Mouse (Mus musculus) stomach, embryonic 14.5 days (tissue): Measurements from ENCODE around the gene Phldb1. TPM values are rescaled to one million over a fixed set of nuclear protein-coding genes. Genes with fewer than 3 reads are reported as not detected.
A peak's percentile ranks its signal among the peaks of the same experiment; 100 is the strongest.

ENCODE experiments used
- ATAC-seq: fragments of 200-750 bp; cut with Nextera tagmentation; 2 replicates; pipeline ENCODE4 v1.8.0; 2017; ENCODE audit warnings: low read depth, moderate TSS enrichment; ENCODE audit not compliant: insufficient number of reproducible peaks, insufficient read depth, low FRiP score
- H3K27ac ChIP-seq: fragments of 300-500 bp; sonication (generic); 2 replicates; pipeline ENCODE4 v1.5.1; 2014; ENCODE audit warnings: mild to moderate bottlenecking, low read length, moderate library complexity, mixed read lengths
- H3K27me3 ChIP-seq: fragments of 300-500 bp; sonication (generic); 2 replicates; pipeline ENCODE4 v1.6.1; 2014; ENCODE audit warnings: low read length, control low read depth, mixed read lengths; ENCODE audit not compliant: control insufficient read depth, insufficient read depth
- H3K36me3 ChIP-seq: fragments of 300-500 bp; sonication (generic); 2 replicates; pipeline ENCODE4 v1.6.1; 2014; ENCODE audit warnings: mild to moderate bottlenecking, control low read depth, low read length, moderate library complexity, mixed read lengths; ENCODE audit not compliant: control insufficient read depth, insufficient read depth
- H3K4me1 ChIP-seq: fragments of 300-500 bp; sonication (generic); 2 replicates; pipeline ENCODE4 v1.6.1; 2014; ENCODE audit warnings: low read length, control low read depth, mixed read lengths; ENCODE audit not compliant: control insufficient read depth, insufficient read depth
- H3K4me2 ChIP-seq: fragments of 300-500 bp; sonication (generic); replicated peaks from 2 replicates; pipeline ENCODE4 v1.6.1; 2014; ENCODE audit warnings: low read depth, low read length, control low read depth
- H3K4me3 ChIP-seq: fragments of 300-500 bp; sonication (generic); 2 replicates; pipeline ENCODE4 v1.5.1; 2014; ENCODE audit warnings: low read depth, low read length, control low read depth
- H3K9ac ChIP-seq: fragments of 300-500 bp; sonication (generic); replicated peaks from 2 replicates; pipeline ENCODE4 v1.6.1; 2014; ENCODE audit warnings: low read depth, mild to moderate bottlenecking, control low read depth, low read length, moderate library complexity, mixed read lengths
- H3K9me3 ChIP-seq: fragments of 300-500 bp; sonication (generic); 2 replicates; pipeline ENCODE4 v1.6.1; 2016; ENCODE audit warnings: low read depth, low read length, control low read depth; ENCODE audit not compliant: control insufficient read depth
- WGBS: fragments of 180-500 bp; shearing (Covaris S2); extraction: QIAGEN DNeasy Blood & Tissue Kit; methylation state at CpG from one replicate; pipeline ENCODE4 v1.1.7; 2014; 5-methylcytosine and 5-hydroxymethylcytosine counted together
- polyA plus RNA-seq: library from polyadenylated mRNA; unstranded; fragments of >200 nt; fragmentation: Nextera tagmentation; extraction: Ambion mirVana; gene quantifications from 2 replicates; pipeline ENCODE4 v1.2.1, GENCODE M21; 2014

Gene Phldb1
- polyA plus RNA-seq, 1 experiment from 2014 or later: 26.7 TPM

DNA sequence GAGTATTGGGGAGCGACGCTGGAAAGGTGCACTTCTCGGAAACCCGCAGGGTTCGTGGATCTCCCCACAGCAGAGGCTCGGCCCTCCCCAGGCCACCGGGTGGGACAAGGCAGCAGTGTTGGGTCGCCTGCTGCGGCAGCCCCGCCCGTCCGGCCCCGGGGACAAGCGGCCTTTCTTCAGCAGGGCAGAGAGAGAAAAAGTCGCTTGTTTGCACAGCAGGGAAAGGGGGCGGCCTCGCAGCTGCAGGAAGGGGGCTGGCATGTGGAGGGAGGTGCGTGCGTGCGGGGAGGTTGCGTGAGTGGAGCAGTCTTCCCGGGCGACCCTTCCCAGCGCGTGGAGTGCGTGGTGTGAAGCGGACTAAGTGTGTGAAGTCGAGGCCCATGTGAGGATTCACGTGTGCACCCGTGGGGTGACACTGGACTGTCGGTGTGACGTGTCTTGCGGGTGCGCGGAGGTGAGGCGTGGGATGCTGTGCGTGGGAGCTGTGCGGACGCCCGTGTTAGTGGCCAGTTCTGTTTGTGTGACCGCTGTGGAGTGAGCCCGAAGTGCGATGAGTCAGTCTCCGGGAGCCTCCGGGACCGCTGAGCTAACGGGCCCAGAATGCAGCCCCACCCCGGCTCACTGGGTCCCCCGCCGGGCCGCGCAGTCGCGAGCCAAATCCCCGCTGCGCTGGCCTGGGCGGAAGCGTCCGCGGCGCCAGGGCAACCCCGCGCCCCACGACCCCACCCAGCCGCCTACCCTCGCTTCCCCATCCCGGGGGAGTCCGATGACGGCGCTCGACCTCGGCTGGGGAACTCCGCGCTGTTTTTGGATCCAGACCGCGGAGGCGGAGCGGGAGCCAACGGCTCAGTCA is 1.1 kb downstream of the Phldb1 start:
- H3K4me3 ChIP-seq: peak overlapping the region; percentile 54
- peaks cover 8% of the 10 kb centered on the region; the same call in 1 of the 2 replicates for H3K4me1 ChIP-seq
- peak; percentile 44 for ATAC-seq
- peaks cover under 1% of the 10 kb centered on the region; the same call in 1 of the 2 replicates for H3K9me3 ChIP-seq
- no peaks in the 10 kb centered on the region for H3K36me3 ChIP-seq
- WGBS: 1% methylated on average over 79 of the region's 79 CpGs
- peak overlapping the region; percentile 50 for H3K9ac ChIP-seq
- no peaks in the 10 kb centered on the region for H3K27me3 ChIP-seq
- peak overlapping the region; percentile 95 for H3K4me2 ChIP-seq
- peak overlapping the region; percentile 59; the same call in 1 of the 2 replicates for H3K27ac ChIP-seq

DNA sequence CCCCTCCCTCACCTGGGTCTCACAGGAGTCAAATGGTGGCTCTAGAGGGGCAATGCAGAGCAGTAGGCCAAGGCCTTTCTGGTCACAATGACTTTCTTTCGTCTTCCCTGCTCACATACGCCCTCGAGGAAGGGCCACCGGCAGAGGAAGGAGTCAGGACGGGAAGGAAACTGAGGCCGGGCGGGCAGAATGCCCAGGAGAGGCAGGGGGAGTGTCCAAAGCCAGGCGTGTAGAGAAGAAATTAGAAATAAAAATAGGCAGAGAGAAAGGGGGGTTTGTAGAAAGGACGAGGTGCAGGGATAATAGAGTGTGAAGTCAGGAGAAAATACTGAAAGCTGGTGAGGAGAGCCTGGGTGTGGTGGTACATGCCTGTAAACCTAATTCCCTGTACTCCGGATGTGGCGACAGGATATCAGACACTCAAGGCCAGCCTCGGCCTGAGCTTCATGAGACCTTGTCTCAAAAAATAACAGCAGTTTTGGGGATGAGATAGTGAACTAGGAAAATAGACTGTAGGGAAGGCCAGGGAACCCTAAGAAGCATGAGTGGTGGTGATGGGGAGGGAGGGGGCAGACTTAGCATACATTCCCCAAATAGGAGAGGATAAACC is 2.0 kb downstream of the Phldb1 start:
- peaks cover 8% of the 10 kb centered on the region; the same call in 1 of the 2 replicates for H3K4me1 ChIP-seq
- peak overlapping the region; percentile 59; the same call in 1 of the 2 replicates for H3K27ac ChIP-seq
- H3K9me3 ChIP-seq: no peaks in the 10 kb centered on the region
- peak overlapping the region; percentile 50 for H3K9ac ChIP-seq
- 63% methylated on average over 12 of the region's 12 CpGs for WGBS
- ATAC-seq: no peak
- H3K36me3 ChIP-seq: no peaks in the 10 kb centered on the region
- H3K4me3 ChIP-seq: peak overlapping the region; percentile 54
- no peaks in the 10 kb centered on the region for H3K27me3 ChIP-seq
- H3K4me2 ChIP-seq: peak overlapping the region; percentile 95

DNA sequence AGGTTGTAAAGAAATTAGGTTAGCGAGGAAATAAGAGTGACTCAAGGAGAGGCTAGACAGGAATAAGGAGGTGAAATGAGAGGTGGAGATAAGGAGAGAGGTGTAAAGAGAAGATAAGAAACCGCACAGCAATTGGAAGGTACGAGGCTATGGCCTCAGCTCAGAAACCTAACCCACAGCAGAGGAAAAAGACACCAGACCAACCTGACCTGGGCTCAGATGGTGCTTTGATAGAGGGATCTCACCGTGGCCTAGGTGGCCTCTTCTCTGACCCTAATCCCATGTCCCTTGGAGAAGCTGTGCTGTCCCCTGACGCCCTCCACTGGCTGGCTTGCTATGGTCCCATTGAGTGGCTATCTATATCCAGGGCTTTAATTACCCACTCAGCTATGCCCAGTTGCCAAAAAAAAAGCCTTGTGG is 2.9 kb downstream of the Phldb1 start:
- Histone ChIP-seq H3K27me3 (no peaks in the 10 kb centered on the region), H3K4me1 (peaks cover 8% of the 10 kb centered on the region; the same call in 1 of the 2 replicates), H3K4me3 (no peak overlapping the region), H3K27ac (no peak overlapping the region), H3K9me3 (no peaks in the 10 kb centered on the region), H3K36me3 (no peaks in the 10 kb centered on the region), H3K4me2 (no peak overlapping the region), H3K9ac (no peak overlapping the region)
- ATAC-seq: no peak
- WGBS: 52% methylated on average over 5 of the region's 5 CpGs

DNA sequence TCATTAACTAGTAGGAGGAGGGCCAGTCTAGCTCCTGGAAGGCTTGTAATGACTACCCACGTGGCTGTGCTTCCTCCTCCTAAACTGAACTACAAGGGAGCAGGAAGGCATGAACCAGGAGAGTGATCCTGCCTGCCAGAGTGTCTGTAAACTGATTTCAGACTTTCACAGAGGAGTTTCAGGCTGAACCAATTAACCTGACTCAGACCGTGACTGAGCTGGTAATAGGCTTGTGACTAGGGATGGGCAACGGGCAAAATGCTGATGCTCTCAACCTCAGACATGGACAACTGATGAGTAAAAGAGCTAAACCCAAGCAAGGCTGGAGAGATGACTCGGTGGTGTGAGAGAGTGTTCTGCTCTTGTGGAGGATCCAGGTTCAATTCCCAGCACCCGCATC is 7.6 kb downstream of the Phldb1 start:
- Histone ChIP-seq H3K4me1 (peaks cover 9% of the 10 kb centered on the region; the same call in 1 of the 2 replicates), H3K27ac (no peak overlapping the region), H3K4me3 (no peak overlapping the region), H3K4me2 (no peak overlapping the region), H3K36me3 (no peaks in the 10 kb centered on the region), H3K9me3 (no peaks in the 10 kb centered on the region), H3K27me3 (no peaks in the 10 kb centered on the region), H3K9ac (no peak overlapping the region)
- no peak for ATAC-seq
- WGBS: 64% methylated on average over 5 of the region's 5 CpGs

DNA sequence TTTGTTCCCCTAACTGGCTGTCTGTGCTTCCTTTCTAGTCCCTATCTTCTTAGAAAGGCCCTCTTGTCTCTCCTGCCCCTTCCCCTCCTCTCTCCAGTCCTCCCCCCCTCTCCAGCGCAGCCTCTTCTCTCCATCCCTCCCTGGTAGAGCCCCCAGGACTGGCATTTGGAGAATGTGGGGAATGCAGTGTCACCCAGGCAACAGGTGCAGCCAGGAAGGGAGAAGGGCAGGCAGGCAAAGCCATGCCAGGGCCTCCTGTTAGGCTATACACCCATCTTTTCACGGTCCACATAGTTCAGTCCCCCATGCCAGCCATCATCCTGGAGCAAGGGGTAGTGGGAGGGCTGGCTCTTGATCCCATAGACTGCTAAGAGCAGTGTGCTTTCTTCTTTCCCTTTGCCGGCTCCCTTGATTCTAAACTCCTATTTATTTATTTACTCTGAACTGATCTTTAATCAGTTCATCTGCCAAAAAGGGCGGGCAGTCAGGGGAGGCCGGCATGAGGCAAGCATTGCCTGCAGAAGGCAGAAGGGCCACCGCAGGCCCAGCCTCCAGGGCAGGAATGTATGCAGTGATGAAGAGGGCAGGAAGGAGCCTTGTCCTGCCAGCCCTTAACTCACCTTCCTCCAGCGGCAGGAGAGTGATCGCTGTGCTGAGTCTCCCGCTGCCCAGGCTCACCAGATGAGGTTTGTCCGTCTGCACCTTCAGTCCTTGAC is 8.4 kb downstream of the Phldb1 start:
- Histone ChIP-seq H3K27ac (no peak overlapping the region), H3K9ac (no peak overlapping the region), H3K36me3 (no peaks in the 10 kb centered on the region), H3K9me3 (no peaks in the 10 kb centered on the region), H3K4me2 (no peak overlapping the region), H3K4me3 (no peak overlapping the region), H3K4me1 (peaks cover 10% of the 10 kb centered on the region; the same call in 1 of the 2 replicates), H3K27me3 (no peaks in the 10 kb centered on the region)
- 39% methylated on average over 10 of the region's 10 CpGs for WGBS
- no peak for ATAC-seq

DNA sequence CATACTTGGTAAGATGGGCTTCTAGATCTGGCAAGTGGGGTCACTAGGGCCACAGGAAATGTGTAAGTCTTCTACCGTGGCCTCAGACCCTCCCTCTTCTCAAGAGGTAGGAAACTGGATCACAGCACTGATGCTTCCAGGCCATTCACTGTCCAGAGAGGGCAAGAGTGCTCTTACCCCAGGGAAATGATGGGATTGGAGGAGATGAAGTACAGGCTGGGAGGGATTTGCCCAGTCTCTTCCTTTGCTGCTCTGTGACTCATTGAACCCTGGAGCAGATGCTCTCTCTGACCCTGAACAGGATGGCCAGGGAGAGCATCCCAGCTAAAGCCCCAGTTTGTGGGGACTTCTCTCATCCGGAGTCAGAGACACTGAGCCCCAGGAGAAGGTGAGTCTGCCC is 10.3 kb downstream of the Phldb1 start:
- H3K27ac ChIP-seq: no peak overlapping the region
- H3K4me1 ChIP-seq: peaks cover 26% of the 10 kb centered on the region

DNA sequence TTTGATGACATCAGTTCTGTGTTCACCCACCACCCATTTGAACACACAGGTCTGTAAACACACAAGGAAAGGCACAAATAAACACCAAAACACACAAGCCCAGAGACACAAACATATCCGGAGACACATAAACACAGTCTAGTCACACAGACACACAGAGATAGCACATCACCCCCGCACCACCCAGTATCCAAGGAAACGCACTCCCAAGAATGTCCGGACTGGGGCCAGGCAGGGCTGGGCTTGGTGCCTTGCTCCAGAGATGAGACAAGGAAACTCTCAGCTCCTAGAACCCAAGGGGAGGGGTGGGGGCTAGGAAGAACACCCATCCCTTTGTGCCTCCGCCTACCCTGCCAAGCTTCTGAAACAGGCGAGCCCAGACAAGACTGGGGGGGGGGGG is 10.8 kb downstream of the Phldb1 start:
- no peak for ATAC-seq

More for the DNA sequence above, 10.3 kb downstream of the Phldb1 start:
- H3K4me3 ChIP-seq: no peak overlapping the region
- no peaks in the 10 kb centered on the region for H3K9me3 ChIP-seq
- H3K27me3 ChIP-seq: no peaks in the 10 kb centered on the region
- no peak overlapping the region for H3K4me2 ChIP-seq
- whole genome bisulfite sequencing: 40% methylated on average over 2 of the region's 2 CpGs
- H3K9ac ChIP-seq: no peak overlapping the region
- ATAC-seq: no peak
- no peaks in the 10 kb centered on the region for H3K36me3 ChIP-seq

DNA sequence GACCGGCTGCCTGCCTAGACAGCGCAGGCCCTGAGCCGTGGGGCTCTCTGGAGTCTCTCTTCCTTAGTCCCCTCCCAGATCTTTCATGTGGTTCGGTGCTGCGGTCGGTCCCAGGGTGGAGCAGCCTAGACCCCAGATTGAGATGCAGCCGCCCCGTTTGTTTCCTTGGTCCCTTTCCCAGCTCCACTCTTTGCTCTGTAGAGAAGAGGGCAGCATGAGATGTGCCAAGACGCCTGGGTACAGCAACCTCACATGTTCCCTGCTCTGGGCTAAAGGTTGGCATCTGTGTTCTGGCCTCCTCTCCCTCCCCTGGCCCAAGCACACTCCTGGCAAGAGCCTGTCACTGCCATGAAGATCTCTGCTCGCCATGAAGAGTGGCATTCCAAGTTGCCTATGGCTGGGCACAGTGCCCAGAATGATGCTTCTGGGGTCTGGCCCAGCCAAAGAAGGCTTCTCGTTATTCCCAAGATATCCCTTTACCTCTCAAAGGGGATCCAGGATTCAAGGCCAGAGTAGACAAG is 11.4 kb downstream of the Phldb1 start:
- no peak overlapping the region for H3K4me2 ChIP-seq
- no peak for ATAC-seq

More for the DNA sequence above, 10.8 kb downstream of the Phldb1 start:
- H3K9me3 ChIP-seq: no peaks in the 10 kb centered on the region
- WGBS: 48% methylated on average over 6 of the region's 6 CpGs
- no peaks in the 10 kb centered on the region for H3K27me3 ChIP-seq
- no peak overlapping the region for H3K9ac ChIP-seq
- H3K36me3 ChIP-seq: no peaks in the 10 kb centered on the region
- peaks cover 30% of the 10 kb centered on the region for H3K4me1 ChIP-seq
- no peak overlapping the region for H3K4me3 ChIP-seq
- H3K27ac ChIP-seq: no peak overlapping the region; the same call in 1 of the 2 replicates
- no peak overlapping the region for H3K4me2 ChIP-seq

More for the DNA sequence above, 11.4 kb downstream of the Phldb1 start:
- Histone ChIP-seq H3K4me1 (peaks cover 30% of the 10 kb centered on the region), H3K9me3 (no peaks in the 10 kb centered on the region), H3K4me3 (no peak overlapping the region), H3K27ac (peak overlapping the region; percentile 45; the same call in 1 of the 2 replicates), H3K36me3 (no peaks in the 10 kb centered on the region), H3K9ac (no peak overlapping the region), H3K27me3 (no peaks in the 10 kb centered on the region)
- 68% methylated on average over 11 of the region's 11 CpGs for WGBS
